Mouse (Mus musculus) stomach, embryonic 14.5 days (tissue): ENCODE data around the gene Fars2. TPM values are rescaled to one million over a fixed set of nuclear protein-coding genes. Genes with fewer than 3 reads are reported as not detected.

ENCODE experiments used
- ATAC-seq: fragments of 200-750 bp; cut with Nextera tagmentation; 2 replicates; pipeline ENCODE4 v1.8.0; 2017; ENCODE audit warnings: low read depth, moderate TSS enrichment; ENCODE audit not compliant: insufficient number of reproducible peaks, insufficient read depth, low FRiP score
- H3K27ac ChIP-seq: fragments of 300-500 bp; sonication (generic); 2 replicates; pipeline ENCODE4 v1.5.1; 2014; ENCODE audit warnings: mild to moderate bottlenecking, low read length, moderate library complexity, mixed read lengths
- H3K27me3 ChIP-seq: fragments of 300-500 bp; sonication (generic); 2 replicates; pipeline ENCODE4 v1.6.1; 2014; ENCODE audit warnings: low read length, control low read depth, mixed read lengths; ENCODE audit not compliant: control insufficient read depth, insufficient read depth
- H3K36me3 ChIP-seq: fragments of 300-500 bp; sonication (generic); 2 replicates; pipeline ENCODE4 v1.6.1; 2014; ENCODE audit warnings: mild to moderate bottlenecking, control low read depth, low read length, moderate library complexity, mixed read lengths; ENCODE audit not compliant: control insufficient read depth, insufficient read depth
- H3K4me1 ChIP-seq: fragments of 300-500 bp; sonication (generic); 2 replicates; pipeline ENCODE4 v1.6.1; 2014; ENCODE audit warnings: low read length, control low read depth, mixed read lengths; ENCODE audit not compliant: control insufficient read depth, insufficient read depth
- H3K4me2 ChIP-seq: fragments of 300-500 bp; sonication (generic); replicated peaks from 2 replicates; pipeline ENCODE4 v1.6.1; 2014; ENCODE audit warnings: low read depth, low read length, control low read depth
- H3K4me3 ChIP-seq: fragments of 300-500 bp; sonication (generic); 2 replicates; pipeline ENCODE4 v1.5.1; 2014; ENCODE audit warnings: low read depth, low read length, control low read depth
- H3K9ac ChIP-seq: fragments of 300-500 bp; sonication (generic); replicated peaks from 2 replicates; pipeline ENCODE4 v1.6.1; 2014; ENCODE audit warnings: low read depth, mild to moderate bottlenecking, control low read depth, low read length, moderate library complexity, mixed read lengths
- H3K9me3 ChIP-seq: fragments of 300-500 bp; sonication (generic); 2 replicates; pipeline ENCODE4 v1.6.1; 2016; ENCODE audit warnings: low read depth, low read length, control low read depth; ENCODE audit not compliant: control insufficient read depth
- WGBS: fragments of 180-500 bp; shearing (Covaris S2); extraction: QIAGEN DNeasy Blood & Tissue Kit; methylation state at CpG from one replicate; pipeline ENCODE4 v1.1.7; 2014; 5-methylcytosine and 5-hydroxymethylcytosine counted together
- polyA plus RNA-seq: library from polyadenylated mRNA; unstranded; fragments of >200 nt; fragmentation: Nextera tagmentation; extraction: Ambion mirVana; gene quantifications from 2 replicates; pipeline ENCODE4 v1.2.1, GENCODE M21; 2014

Fars2 gene
- polyA plus RNA-seq, 1 experiment from 2014 or later, result 40.0 TPM

DNA sequence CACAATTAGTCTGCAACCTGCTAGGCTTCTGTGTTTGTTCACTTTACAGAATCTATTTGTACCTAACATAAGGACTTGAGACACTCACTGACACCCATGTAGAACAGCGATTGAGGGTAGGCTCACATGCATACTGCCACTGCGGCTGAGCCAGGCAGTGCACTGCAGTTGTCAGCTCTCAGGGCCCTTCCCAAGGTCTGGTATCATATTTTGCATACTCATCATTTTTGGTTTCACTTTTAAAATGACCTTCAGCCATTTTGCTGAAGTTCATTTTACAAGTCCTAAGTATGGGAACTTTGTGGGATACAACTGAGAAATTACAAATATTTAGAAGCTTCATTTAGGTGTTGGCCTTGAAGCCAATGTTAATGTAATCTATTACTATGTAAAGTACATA is 73.4 kb downstream of the Fars2 start:
- no peak overlapping the region for H3K9ac ChIP-seq
- H3K9me3 ChIP-seq, result no peaks in the 10 kb centered on the region
- no peak for ATAC-seq
- H3K4me1 ChIP-seq, result no peaks in the 10 kb centered on the region
- no peaks in the 10 kb centered on the region for H3K27me3 ChIP-seq
- no peaks in the 10 kb centered on the region for H3K36me3 ChIP-seq
- no peak overlapping the region for H3K4me3 ChIP-seq
- no peak overlapping the region for H3K4me2 ChIP-seq
- WGBS, result 95% methylated on average over 2 of the region's 2 CpGs
- no peak overlapping the region for H3K27ac ChIP-seq

DNA sequence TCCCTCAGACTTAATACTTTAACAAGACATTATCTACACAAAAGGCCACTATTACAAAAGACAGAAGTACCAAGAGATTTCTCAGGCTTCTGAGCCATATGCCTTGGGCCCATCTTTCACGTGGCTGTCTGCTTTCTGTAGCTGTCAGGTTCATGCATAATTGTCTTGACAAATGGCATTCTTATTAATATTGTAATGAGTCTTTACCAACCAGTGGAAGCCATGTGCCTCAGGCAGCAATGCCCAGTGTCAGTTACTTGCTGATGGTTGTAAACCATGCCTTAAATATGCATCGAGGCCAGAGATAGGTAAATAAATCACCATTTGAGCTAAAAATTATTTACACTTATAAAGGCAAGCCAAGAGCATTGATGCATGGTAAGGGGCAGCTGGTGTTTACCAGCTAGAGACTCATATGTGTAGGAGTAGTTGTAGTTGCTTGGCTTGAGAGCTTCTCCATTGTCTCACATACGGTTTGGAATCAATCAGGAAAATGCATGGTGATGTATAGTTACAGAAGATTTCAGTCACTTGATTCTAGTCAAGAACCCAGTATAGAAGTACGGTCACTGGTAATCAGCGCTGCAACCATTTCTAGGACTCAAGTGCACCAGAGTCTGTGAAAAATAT is 76.4 kb downstream of the Fars2 start:
- no peak overlapping the region for H3K9ac ChIP-seq
- no peaks in the 10 kb centered on the region for H3K27me3 ChIP-seq
- no peaks in the 10 kb centered on the region for H3K36me3 ChIP-seq
- H3K4me1 ChIP-seq, result no peaks in the 10 kb centered on the region
- no peaks in the 10 kb centered on the region for H3K9me3 ChIP-seq
- H3K4me3 ChIP-seq, result no peak overlapping the region
- WGBS, result 72% methylated on average over 5 of the region's 5 CpGs
- H3K27ac ChIP-seq, result no peak overlapping the region
- no peak overlapping the region for H3K4me2 ChIP-seq
- ATAC-seq, result peak; percentile 42; the same call in 1 of the 2 replicates

DNA sequence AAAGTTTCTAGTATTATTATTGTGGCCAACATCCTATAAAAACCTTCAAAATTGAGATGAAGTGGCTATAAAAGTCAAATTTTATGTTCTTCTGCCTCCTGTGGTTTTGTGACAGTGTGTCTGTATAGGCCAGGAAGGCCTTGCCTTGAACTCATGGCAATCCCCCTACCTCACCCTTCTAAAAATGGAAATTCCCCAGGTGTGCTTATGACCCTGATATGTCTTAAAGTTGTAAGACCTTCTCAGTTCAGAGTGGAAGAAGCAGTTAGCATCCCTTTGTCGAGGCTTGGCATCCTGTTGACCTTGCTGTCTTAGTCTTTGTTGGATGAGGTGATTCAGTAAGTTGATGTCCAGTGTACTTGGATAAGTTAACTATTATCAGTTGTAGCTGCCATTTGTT is 82.1 kb downstream of the Fars2 start:
- Histone ChIP-seq H3K4me1 (no peaks in the 10 kb centered on the region), H3K27ac (no peak overlapping the region), H3K4me3 (no peak overlapping the region), H3K9me3 (no peaks in the 10 kb centered on the region), H3K9ac (no peak overlapping the region), H3K36me3 (no peaks in the 10 kb centered on the region), H3K27me3 (no peaks in the 10 kb centered on the region), H3K4me2 (no peak overlapping the region)
- WGBS, result 91% methylated on average over 1 of the region's 1 CpGs
- ATAC-seq, result no peak

DNA sequence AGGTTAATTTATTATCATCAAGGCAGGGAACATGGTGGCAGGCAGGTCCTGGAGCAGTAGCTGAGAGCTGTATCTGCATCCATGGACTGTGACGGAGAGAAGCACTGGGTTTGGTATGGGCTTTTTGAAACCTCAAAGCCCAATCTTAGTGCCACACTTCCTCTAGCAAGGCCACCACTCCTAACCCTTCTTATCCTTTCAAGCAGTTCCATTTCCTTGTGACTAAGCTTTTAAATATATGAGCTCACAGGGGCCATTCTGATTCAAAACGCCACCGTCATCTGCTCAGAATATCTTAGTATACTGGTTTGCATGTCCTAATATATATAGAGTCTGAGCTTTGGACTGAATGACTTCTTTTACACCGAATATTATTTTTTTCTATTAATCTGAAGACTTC is 83.2 kb downstream of the Fars2 start:
- no peak overlapping the region for H3K4me2 ChIP-seq
- ATAC-seq, result no peak
- H3K4me3 ChIP-seq, result no peak overlapping the region
- H3K27ac ChIP-seq, result no peak overlapping the region
- H3K9me3 ChIP-seq, result no peaks in the 10 kb centered on the region
- no peaks in the 10 kb centered on the region for H3K27me3 ChIP-seq
- H3K9ac ChIP-seq, result no peak overlapping the region
- no peaks in the 10 kb centered on the region for H3K4me1 ChIP-seq
- 86% methylated on average over 4 of the region's 4 CpGs for WGBS
- no peaks in the 10 kb centered on the region for H3K36me3 ChIP-seq

DNA sequence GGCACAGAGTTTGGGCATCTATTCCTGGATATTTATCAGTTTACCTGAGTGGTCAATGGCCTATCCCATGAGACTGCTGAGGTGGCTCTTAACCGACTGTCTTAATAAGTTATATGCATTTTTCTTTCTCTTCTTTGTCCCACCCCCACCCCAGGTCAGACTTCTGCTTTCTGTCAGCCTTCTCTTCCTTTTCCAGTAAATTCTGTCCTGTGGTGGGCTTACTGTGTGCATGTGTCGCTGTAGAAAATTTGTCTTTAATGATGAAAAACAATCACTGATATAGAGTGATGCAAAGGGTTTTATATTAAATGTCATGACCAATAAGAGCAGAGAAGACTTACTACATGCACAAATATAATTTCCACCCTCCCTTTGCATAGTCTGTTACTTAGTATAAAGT is 85.3 kb downstream of the Fars2 start:
- Histone ChIP-seq H3K4me3 (no peak overlapping the region), H3K36me3 (no peaks in the 10 kb centered on the region), H3K4me1 (no peaks in the 10 kb centered on the region), H3K9ac (no peak overlapping the region), H3K27me3 (no peaks in the 10 kb centered on the region), H3K9me3 (no peaks in the 10 kb centered on the region), H3K4me2 (no peak overlapping the region), H3K27ac (no peak overlapping the region)
- ATAC-seq, result no peak
- WGBS, result 81% methylated on average over 2 of the region's 2 CpGs

DNA sequence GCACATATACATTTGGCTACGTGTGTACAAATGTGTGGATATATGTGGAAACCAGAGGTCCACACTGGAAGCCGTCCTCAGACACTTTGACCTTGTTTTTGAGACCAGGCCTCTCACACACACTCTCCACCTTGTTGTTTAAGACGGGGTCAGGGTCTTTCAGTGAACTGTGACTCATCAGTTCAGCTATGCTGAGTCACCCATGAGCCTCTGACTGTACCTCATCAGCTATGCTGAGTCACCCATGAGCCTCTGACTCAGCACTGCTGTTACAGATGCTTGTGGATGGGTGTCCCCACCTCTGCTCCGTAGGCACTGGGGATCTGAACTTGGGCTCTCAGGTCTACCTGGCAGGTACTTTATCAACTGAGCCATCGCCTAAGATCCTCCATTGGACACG is 85.8 kb downstream of the Fars2 start:
- ATAC-seq, result peak; percentile 84; the same call in 1 of the 2 replicates
- no peak overlapping the region for H3K4me3 ChIP-seq
- H3K9ac ChIP-seq, result no peak overlapping the region
- H3K9me3 ChIP-seq, result no peaks in the 10 kb centered on the region
- no peak overlapping the region for H3K27ac ChIP-seq
- no peaks in the 10 kb centered on the region for H3K4me1 ChIP-seq
- H3K4me2 ChIP-seq, result no peak overlapping the region
- WGBS, result 83% methylated on average over 6 of the region's 6 CpGs
- no peaks in the 10 kb centered on the region for H3K36me3 ChIP-seq
- H3K27me3 ChIP-seq, result no peaks in the 10 kb centered on the region

DNA sequence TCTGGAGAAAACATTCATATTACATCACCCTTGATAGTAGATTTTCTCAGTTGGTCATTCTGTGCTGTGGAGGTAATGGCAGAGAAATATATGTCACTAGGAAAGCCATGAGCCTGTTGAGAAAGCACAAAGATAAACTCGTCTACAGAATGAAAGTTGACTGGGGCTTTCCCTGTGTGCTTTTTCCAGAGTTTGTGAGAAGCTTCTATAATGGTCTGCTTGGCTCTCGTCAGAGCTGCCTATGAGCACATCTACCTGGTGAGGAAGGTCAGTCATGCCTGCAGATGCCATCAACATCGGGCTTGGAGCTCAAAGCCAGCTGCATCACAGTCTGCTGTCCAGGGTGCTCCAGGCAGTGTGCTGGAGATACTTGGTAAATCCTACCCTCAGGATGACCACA is 87.1 kb downstream of the Fars2 start:
- no peaks in the 10 kb centered on the region for H3K4me1 ChIP-seq
- H3K36me3 ChIP-seq, result no peaks in the 10 kb centered on the region
- H3K9ac ChIP-seq, result no peak overlapping the region
- WGBS, result 84% methylated on average over 3 of the region's 3 CpGs
- no peak overlapping the region for H3K4me3 ChIP-seq
- no peaks in the 10 kb centered on the region for H3K27me3 ChIP-seq
- H3K4me2 ChIP-seq, result no peak overlapping the region
- no peak for ATAC-seq
- H3K9me3 ChIP-seq, result no peaks in the 10 kb centered on the region
- H3K27ac ChIP-seq, result no peak overlapping the region

DNA sequence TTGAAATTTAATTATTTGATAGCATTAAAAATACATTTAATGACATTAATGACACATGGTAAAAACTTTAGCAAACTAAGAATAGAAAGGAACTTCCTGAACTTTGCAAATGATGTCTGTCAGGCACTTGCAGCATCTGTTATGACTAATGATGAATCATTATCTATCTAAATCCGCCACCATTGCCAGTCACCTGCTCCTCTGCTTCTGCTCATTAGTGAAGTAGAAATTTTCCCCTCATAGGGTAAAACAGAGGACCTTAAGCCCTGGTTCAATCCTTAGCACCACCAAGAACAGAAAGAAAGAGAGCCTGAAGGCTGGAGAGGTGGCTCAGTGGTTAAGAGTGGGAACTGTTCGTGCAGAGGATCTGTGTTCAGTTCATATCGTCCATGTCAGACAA is 93.8 kb downstream of the Fars2 start:
- Histone ChIP-seq H3K27me3 (no peaks in the 10 kb centered on the region), H3K36me3 (no peaks in the 10 kb centered on the region), H3K4me2 (no peak overlapping the region), H3K9ac (no peak overlapping the region), H3K4me1 (no peaks in the 10 kb centered on the region), H3K27ac (no peak overlapping the region), H3K9me3 (no peaks in the 10 kb centered on the region), H3K4me3 (no peak overlapping the region)
- WGBS, result 89% methylated on average over 3 of the region's 3 CpGs
- ATAC-seq, result no peak

DNA sequence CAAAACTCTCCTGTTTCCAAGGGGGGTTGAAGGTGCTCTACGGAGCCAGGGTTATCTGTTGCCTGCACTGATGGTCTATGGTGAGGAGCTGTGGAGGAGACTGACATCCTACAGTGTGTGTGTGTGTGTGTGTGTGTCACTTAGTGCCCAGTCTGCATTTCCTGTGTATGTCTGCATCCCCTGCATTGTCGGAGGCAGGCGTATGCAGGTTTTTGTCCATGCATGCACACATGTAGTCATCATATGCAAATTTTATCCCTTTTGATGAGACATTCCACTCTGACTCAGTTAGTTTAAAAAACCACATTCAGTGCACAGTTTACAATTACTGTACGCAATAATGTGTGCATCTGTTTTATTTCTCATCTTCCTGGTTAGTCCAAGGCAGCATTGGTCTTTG is 96.8 kb downstream of the Fars2 start:
- no peaks in the 10 kb centered on the region for H3K9me3 ChIP-seq
- no peak for ATAC-seq
- H3K27ac ChIP-seq, result no peak overlapping the region
- H3K4me2 ChIP-seq, result no peak overlapping the region
- H3K4me3 ChIP-seq, result no peak overlapping the region
- H3K27me3 ChIP-seq, result no peaks in the 10 kb centered on the region
- no peaks in the 10 kb centered on the region for H3K4me1 ChIP-seq
- H3K36me3 ChIP-seq, result no peaks in the 10 kb centered on the region
- 83% methylated on average over 4 of the region's 4 CpGs for WGBS
- no peak overlapping the region for H3K9ac ChIP-seq
